Mouse (Mus musculus): Measurements from ENCODE around the gene Epb41l5. TPM values are rescaled to one million over a fixed set of nuclear protein-coding genes. Genes with fewer than 3 reads are reported as not detected.

Gene Epb41l5
- polyA plus RNA-seq, 1 experiment from 2014 or later, result 80.2 TPM

GRCm38 (mm10) chr1:119533093-119533805 lies 115.6 kb downstream of the Epb41l5 start:
- Histone ChIP-seq H3K4me1 (ENCODE audit: control insufficient read depth, insufficient read depth, low read length) (no peaks in the 10 kb centered on the region), H3K27me3 (ENCODE audit: control insufficient read depth, insufficient read depth, low read length) (no peaks in the 10 kb centered on the region), H3K9me3 (ENCODE audit: control insufficient read depth, low read length) (peaks cover 9% of the 10 kb centered on the region), H3K27ac (ENCODE audit: low read depth, low read length) (no peak overlapping the region), H3K4me3 (ENCODE audit: low read length) (no peak overlapping the region), H3K36me3 (ENCODE audit: control insufficient read depth, insufficient read depth, low read length) (peaks cover 9% of the 10 kb centered on the region; the same call in 1 of the 2 replicates), H3K9ac (ENCODE audit: low read depth, low read length) (no peak overlapping the region), H3K4me2 (replicated peaks; ENCODE audit: low read depth, low read length) (no peak overlapping the region)
- 92% methylated on average over 18 of the region's 18 CpGs for WGBS
- ATAC-seq (ENCODE audit: low FRiP score, low TSS enrichment), result no peak

GRCm38 (mm10) chr1:119532165-119532564 lies 116.6 kb downstream of the Epb41l5 start:
- Histone ChIP-seq H3K36me3 (ENCODE audit: control insufficient read depth, insufficient read depth, low read length) (peaks cover 19% of the 10 kb centered on the region), H3K4me2 (replicated peaks; ENCODE audit: low read depth, low read length) (no peak overlapping the region), H3K4me3 (ENCODE audit: low read length) (no peak overlapping the region), H3K9ac (ENCODE audit: low read depth, low read length) (no peak overlapping the region), H3K9me3 (ENCODE audit: control insufficient read depth, low read length) (peaks cover 14% of the 10 kb centered on the region), H3K27me3 (ENCODE audit: control insufficient read depth, insufficient read depth, low read length) (no peaks in the 10 kb centered on the region), H3K4me1 (ENCODE audit: control insufficient read depth, insufficient read depth, low read length) (no peaks in the 10 kb centered on the region), H3K27ac (ENCODE audit: low read depth, low read length) (no peak overlapping the region)
- ATAC-seq (ENCODE audit: low FRiP score, low TSS enrichment), result 0 out of 2 replicates have a peak, but pooled peaks have one; percentile 14
- 89% methylated on average over 6 of the region's 6 CpGs for WGBS

- Histone ChIP-seq H3K4me2 (replicated peaks; ENCODE audit: low read depth, low read length) (no peak overlapping the region), H3K27ac (ENCODE audit: low read depth, low read length) (no peak overlapping the region), H3K4me3 (ENCODE audit: low read length) (no peak overlapping the region), H3K36me3 (ENCODE audit: control insufficient read depth, insufficient read depth, low read length) (peaks cover 19% of the 10 kb centered on the region), H3K9ac (ENCODE audit: low read depth, low read length) (no peak overlapping the region), H3K27me3 (ENCODE audit: control insufficient read depth, insufficient read depth, low read length) (no peaks in the 10 kb centered on the region), H3K9me3 (ENCODE audit: control insufficient read depth, low read length) (peaks cover 18% of the 10 kb centered on the region), H3K4me1 (ENCODE audit: control insufficient read depth, insufficient read depth, low read length) (peaks cover 5% of the 10 kb centered on the region; the same call in 1 of the 2 replicates)
- 91% methylated on average over 13 of the region's 13 CpGs for WGBS
- no peak for ATAC-seq (ENCODE audit: low FRiP score, low TSS enrichment)
These were observed 117.9 kb downstream of the Epb41l5 start for GRCm38 (mm10) chr1:119530941-119531340.

GRCm38 (mm10) chr1:119525689-119526591 lies 122.9 kb downstream of the Epb41l5 start, which contains the start of gene Tmem185b:
Gene Tmem185b (plus strand): TSS chr1:119526160.
- H3K27ac ChIP-seq (ENCODE audit: low read depth, low read length), result peak within 1 kb of the TSS; percentile 79
- H3K4me3 ChIP-seq (ENCODE audit: low read length), result peak within 1 kb of the TSS; percentile 64
- WGBS, result 2% methylated on average over 63 of the region's 82 CpGs
- ATAC-seq (ENCODE audit: low FRiP score, low TSS enrichment), result peak; percentile 96
- H3K4me1 ChIP-seq (ENCODE audit: control insufficient read depth, insufficient read depth, low read length), result peaks cover 14% of the 10 kb centered on the region; the same call in 1 of the 2 replicates
- peak within 1 kb of the TSS; percentile 79 for H3K4me2 ChIP-seq (replicated peaks; ENCODE audit: low read depth, low read length)
- H3K9ac ChIP-seq (ENCODE audit: low read depth, low read length), result peak within 1 kb of the TSS; percentile 78
- no peaks in the 10 kb centered on the region for H3K27me3 ChIP-seq (ENCODE audit: control insufficient read depth, insufficient read depth, low read length)
- peaks cover 18% of the 10 kb centered on the region for H3K9me3 ChIP-seq (ENCODE audit: control insufficient read depth, low read length)
- H3K36me3 ChIP-seq (ENCODE audit: control insufficient read depth, insufficient read depth, low read length), result peaks cover 19% of the 10 kb centered on the region

- ATAC-seq (ENCODE audit: low FRiP score, low TSS enrichment), result no peak
- Histone ChIP-seq H3K36me3 (ENCODE audit: control insufficient read depth, insufficient read depth, low read length) (peaks cover 19% of the 10 kb centered on the region), H3K4me3 (ENCODE audit: low read length) (peak overlapping the region; percentile 64; the same call in 1 of the 2 replicates), H3K4me1 (ENCODE audit: control insufficient read depth, insufficient read depth, low read length) (peaks cover 14% of the 10 kb centered on the region; the same call in 1 of the 2 replicates), H3K27me3 (ENCODE audit: control insufficient read depth, insufficient read depth, low read length) (no peaks in the 10 kb centered on the region), H3K27ac (ENCODE audit: low read depth, low read length) (no peak overlapping the region), H3K9me3 (ENCODE audit: control insufficient read depth, low read length) (peaks cover 18% of the 10 kb centered on the region), H3K4me2 (replicated peaks; ENCODE audit: low read depth, low read length) (peak overlapping the region; percentile 79), H3K9ac (ENCODE audit: low read depth, low read length) (no peak overlapping the region)
- WGBS, result 22% methylated on average over 5 of the region's 5 CpGs
These were observed 123.8 kb downstream of the Epb41l5 start for GRCm38 (mm10) chr1:119525004-119525444.

GRCm38 (mm10) chr1:119523826-119524225 lies 125.0 kb downstream of the Epb41l5 start:
- H3K27ac ChIP-seq (ENCODE audit: low read depth, low read length), result no peak overlapping the region
- 83% methylated on average over 7 of the region's 7 CpGs for WGBS

GRCm38 (mm10) chr1:119523369-119523768 lies 125.4 kb downstream of the Epb41l5 start:
- WGBS, result 85% methylated on average over 6 of the region's 7 CpGs
- no peak overlapping the region for H3K4me3 ChIP-seq (ENCODE audit: low read length)
- no peak for ATAC-seq (ENCODE audit: low FRiP score, low TSS enrichment)
- H3K4me2 ChIP-seq (replicated peaks; ENCODE audit: low read depth, low read length), result no peak overlapping the region
- H3K36me3 ChIP-seq (ENCODE audit: control insufficient read depth, insufficient read depth, low read length), result peaks cover 10% of the 10 kb centered on the region
- H3K4me1 ChIP-seq (ENCODE audit: control insufficient read depth, insufficient read depth, low read length), result peaks cover 14% of the 10 kb centered on the region; the same call in 1 of the 2 replicates
- H3K9ac ChIP-seq (ENCODE audit: low read depth, low read length), result no peak overlapping the region
- no peaks in the 10 kb centered on the region for H3K27me3 ChIP-seq (ENCODE audit: control insufficient read depth, insufficient read depth, low read length)
- H3K27ac ChIP-seq (ENCODE audit: low read depth, low read length), result no peak overlapping the region
- H3K9me3 ChIP-seq (ENCODE audit: control insufficient read depth, low read length), result peaks cover 9% of the 10 kb centered on the region

More at GRCm38 (mm10) chr1:119523826-119524225, 125.0 kb downstream of the Epb41l5 start:
- Histone ChIP-seq H3K9me3 (ENCODE audit: control insufficient read depth, low read length) (peaks cover 14% of the 10 kb centered on the region), H3K36me3 (ENCODE audit: control insufficient read depth, insufficient read depth, low read length) (peaks cover 13% of the 10 kb centered on the region), H3K27me3 (ENCODE audit: control insufficient read depth, insufficient read depth, low read length) (no peaks in the 10 kb centered on the region), H3K4me1 (ENCODE audit: control insufficient read depth, insufficient read depth, low read length) (peaks cover 14% of the 10 kb centered on the region; the same call in 1 of the 2 replicates), H3K4me2 (replicated peaks; ENCODE audit: low read depth, low read length) (no peak overlapping the region), H3K4me3 (ENCODE audit: low read length) (no peak overlapping the region), H3K9ac (ENCODE audit: low read depth, low read length) (no peak overlapping the region)
- ATAC-seq (ENCODE audit: low FRiP score, low TSS enrichment), result no peak

GRCm38 (mm10) chr1:119522726-119523125 lies 126.1 kb downstream of the Epb41l5 start:
- Histone ChIP-seq H3K27ac (ENCODE audit: low read depth, low read length) (no peak overlapping the region), H3K36me3 (ENCODE audit: control insufficient read depth, insufficient read depth, low read length) (peaks cover 6% of the 10 kb centered on the region), H3K27me3 (ENCODE audit: control insufficient read depth, insufficient read depth, low read length) (no peaks in the 10 kb centered on the region), H3K9me3 (ENCODE audit: control insufficient read depth, low read length) (peaks cover 9% of the 10 kb centered on the region), H3K9ac (ENCODE audit: low read depth, low read length) (no peak overlapping the region), H3K4me3 (ENCODE audit: low read length) (no peak overlapping the region), H3K4me1 (ENCODE audit: control insufficient read depth, insufficient read depth, low read length) (peaks cover 14% of the 10 kb centered on the region; the same call in 1 of the 2 replicates), H3K4me2 (replicated peaks; ENCODE audit: low read depth, low read length) (no peak overlapping the region)
- no peak for ATAC-seq (ENCODE audit: low FRiP score, low TSS enrichment)
- WGBS, result 79% methylated on average over 4 of the region's 4 CpGs

Data from kidney, embryonic 14.5 days (tissue).